Mouse (Mus musculus): Measurements from ENCODE around the gene Tm9sf3. TPM values are rescaled to one million over a fixed set of nuclear protein-coding genes. Genes with fewer than 3 reads are reported as not detected.

Gene Tm9sf3
- polyA plus RNA-seq, 1 experiment = 73.0 TPM

DNA sequence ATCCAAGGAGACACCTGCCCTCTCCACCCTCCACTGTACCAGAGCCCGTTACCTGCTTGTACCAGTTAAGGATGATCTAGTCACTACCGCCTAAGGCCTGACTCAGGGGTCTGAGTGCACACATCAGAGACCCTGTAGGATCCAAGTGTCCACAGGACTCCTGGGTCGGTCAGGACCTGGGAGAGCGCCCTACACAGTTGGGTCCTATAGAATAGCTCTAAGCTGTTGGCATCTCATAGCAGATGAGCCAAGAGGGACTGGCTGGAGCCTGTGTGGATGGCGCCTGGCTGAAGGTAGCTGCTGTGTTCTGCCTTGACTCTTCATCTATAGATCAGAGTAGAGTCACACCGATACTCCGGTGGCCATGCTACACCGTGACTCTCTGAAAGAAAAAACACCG is 72.1 kb downstream of the Tm9sf3 start:
- no peak for DNase-seq (ENCODE audit: low read depth, low spot score)
- 82% methylated on average over 9 of the region's 9 CpGs for WGBS

DNA sequence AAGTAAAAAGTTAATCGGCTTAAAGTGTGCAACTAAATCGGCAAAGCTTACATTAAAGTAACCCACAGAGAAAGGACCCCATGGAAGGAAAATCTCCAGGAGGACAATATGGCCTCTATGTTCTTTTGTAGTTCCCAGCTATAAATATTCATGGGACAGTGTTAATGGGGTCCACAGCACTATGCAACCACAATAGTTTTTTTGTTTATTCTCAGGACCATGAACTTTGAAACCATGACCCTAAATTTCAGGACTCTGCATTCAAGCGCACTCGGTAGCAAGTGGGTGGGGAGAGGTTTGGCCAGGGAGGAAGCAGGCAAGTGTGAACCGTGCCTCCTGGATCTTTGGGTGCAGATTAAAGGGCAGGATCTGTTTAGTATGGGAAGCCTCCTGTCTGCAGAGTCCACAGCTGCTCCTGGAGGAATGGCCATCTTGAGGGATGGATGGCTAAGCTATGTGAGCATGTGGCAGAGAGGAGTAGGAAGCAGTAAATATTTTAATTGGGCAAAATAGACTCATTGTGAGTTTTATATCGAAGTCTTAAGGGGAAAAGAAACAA is 72.8 kb downstream of the Tm9sf3 start:
- WGBS = 60% methylated on average over 6 of the region's 6 CpGs
- DNase-seq (ENCODE audit: low read depth, low spot score) = no peak

DNA sequence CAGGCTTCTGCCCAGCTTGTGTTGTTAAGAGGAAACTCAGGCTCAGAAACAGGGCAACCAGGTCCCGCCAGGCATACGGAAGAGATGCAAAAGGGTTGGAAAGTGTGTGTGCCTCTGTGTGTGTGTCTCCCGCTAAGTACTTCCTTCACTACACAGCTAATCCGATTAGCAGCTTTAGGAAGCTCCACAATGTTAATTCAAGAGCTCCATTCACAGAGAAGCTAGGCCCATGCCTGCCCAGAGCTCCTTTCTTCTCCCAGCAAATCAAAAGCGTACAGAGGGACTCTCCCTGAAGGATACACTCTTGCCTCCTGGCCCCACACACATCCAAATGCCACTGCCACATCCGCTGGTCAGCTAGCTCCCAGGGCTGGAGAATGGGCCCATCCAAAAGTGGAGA is 86.5 kb downstream of the Tm9sf3 start:
- WGBS = 36% methylated on average over 6 of the region's 6 CpGs
- DNase-seq (ENCODE audit: low read depth, low spot score) = no peak

DNA sequence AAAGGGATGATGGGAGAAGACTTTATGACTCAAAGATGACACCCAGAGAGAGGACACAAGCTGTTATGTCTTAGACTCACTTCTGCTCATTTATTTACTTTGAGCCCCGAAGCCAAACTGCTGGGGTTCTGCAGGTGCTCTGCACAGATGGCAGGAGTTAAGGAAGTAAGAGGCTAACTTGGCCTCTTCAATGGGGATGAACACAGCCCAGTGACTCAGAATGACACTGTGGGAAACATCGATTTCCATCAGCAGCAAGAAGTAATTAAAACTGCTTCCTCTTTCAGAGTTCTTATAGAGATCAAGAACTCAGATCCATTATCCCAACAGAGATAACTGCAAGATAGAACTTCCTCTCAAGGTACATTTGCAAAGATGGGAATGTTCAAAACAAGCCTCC is 86.9 kb downstream of the Tm9sf3 start:
- 54% methylated on average over 2 of the region's 2 CpGs for WGBS
- DNase-seq (ENCODE audit: low read depth, low spot score) = no peak

DNA sequence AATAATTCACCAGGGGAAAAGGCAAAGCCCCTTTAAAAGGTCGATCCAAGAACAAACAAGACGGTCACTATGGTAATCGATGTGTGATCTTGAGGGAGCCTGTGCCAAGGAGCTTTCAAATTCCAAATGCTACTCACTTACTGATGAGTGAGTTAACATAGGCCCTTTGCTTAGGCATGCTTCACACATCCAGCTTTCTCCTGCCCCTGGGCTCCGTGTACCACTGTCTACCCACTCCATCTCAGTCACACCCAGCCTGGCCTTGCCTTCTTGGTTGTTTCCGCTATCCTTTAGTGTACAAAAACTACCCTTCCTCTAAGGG is 97.9 kb downstream of the Tm9sf3 start:
- 66% methylated on average over 5 of the region's 5 CpGs for WGBS
- DNase-seq (ENCODE audit: low read depth, low spot score) = no peak

DNA sequence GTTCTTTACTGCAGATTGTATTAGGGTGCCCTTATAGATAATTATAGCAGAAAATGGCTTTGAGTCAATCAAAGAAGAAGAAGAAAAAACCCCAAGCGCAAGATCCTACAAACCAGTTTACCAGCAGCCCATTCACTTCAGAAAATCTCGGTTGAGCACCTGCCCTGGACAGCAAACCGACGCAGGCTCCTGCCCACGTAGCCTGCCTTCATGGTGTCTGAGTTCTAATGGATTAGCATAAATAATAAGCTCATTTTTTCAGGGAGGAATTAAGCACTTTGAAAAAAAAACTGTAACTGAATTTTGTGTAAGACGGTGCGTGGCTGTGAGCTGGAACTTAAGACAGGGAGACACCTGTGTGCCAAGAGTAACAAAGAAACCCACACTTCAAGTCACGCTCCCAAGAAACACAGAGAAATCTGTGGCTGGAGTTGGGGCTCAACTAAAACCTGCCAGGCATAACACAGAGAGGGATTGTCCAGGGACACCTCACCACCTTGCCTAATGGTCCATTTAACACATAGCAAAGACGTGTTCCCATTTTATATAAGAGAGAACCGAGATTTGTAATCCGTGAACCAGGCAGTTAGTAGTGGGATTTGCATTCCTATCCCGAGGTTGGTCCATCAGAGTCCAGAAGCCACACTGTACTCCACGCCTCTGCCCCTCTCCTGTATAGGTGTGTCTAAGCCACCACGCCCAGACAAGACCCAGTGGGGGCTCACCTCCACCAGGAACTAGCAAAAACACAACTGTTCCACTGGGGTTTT is 98.5 kb downstream of the Tm9sf3 start:
- 72% methylated on average over 14 of the region's 14 CpGs for WGBS
- no peak for DNase-seq (ENCODE audit: low read depth, low spot score)

DNA sequence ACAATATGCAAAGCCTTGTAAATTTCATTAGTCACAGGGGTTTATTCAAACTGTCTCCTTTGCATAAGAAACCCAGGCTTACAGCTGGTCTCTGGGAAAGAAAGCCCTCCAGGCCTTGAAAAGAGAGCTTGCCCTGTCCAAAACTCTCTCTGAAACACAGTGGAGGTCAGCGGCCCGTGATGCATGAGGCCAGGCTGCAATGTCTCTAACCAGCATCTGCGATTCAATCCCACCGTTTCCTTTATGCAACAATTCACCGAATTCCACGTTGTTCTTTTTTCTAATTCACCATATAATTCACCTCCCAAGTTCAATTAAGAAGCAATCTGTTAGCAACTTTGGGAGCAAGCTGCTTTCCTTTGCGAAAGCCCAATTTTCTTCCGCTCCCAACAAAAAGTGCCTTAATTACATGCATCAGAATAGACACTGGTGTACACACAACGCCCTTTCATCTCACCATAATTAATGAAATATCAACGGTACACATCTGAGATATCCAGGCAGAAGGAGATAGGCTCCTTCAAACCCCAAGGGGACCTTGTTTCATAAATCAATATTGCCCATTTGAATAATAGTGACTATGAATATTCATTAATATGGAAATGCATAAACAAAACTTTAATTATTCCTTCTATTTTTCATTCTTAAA is 99.2 kb downstream of the Tm9sf3 start:
- WGBS = 84% methylated on average over 10 of the region's 10 CpGs

More for the DNA sequence above, 99.2 kb downstream of the Tm9sf3 start:
- no peak for DNase-seq (ENCODE audit: low read depth, low spot score)

Other genes starting within 250 kb of the Tm9sf3 start
- gene Dntt, start 234.7 kb downstream of the Tm9sf3 start, polyA plus RNA-seq (2012; rRNA removed) = 0.10 and 0.15 TPM in 2 replicates
- gene Opalin, start 186.9 kb downstream of the Tm9sf3 start, polyA plus RNA-seq (2012; rRNA removed) = not detected in 2 replicates
- 0.04 and 0.07 TPM in 2 replicates for gene Tll2, start 57.2 kb downstream of the Tm9sf3 start, polyA plus RNA-seq (2012; rRNA removed)
- 8.3 and 13.1 TPM in 2 replicates for gene Pik3ap1, start 121.1 kb upstream of the Tm9sf3 start, polyA plus RNA-seq (2012; rRNA removed)
- gene Lcor, start 218.6 kb upstream of the Tm9sf3 start, polyA plus RNA-seq (2012; rRNA removed) = 2.0 and 6.5 TPM in 2 replicates

Data from large intestine, adult 2 months (tissue).